Mouse (Mus musculus) brain, embryonic 14.5 days (tissue): Measurements from ENCODE around the gene Add1.

Experiments used
- CTCF ChIP-seq: fragments of 200-500 bp; IDR thresholded peaks from 2 replicates; pipeline ENCODE4 v1.5.1; 2012; ENCODE audit warnings: inconsistent platforms, mild to moderate bottlenecking, moderate library complexity, borderline replicate concordance; ENCODE audit not compliant: insufficient read depth, insufficient read length; ENCODE audit errors: extremely low read depth
- POLR2A ChIP-seq: fragments of 200-500 bp; IDR thresholded peaks from 2 replicates; pipeline ENCODE4 v1.6.1; 2012; ENCODE audit warnings: mild to moderate bottlenecking, inconsistent platforms, borderline replicate concordance; ENCODE audit not compliant: poor library complexity, insufficient read depth, insufficient read length, severe bottlenecking; ENCODE audit errors: extremely low read depth

DNA sequence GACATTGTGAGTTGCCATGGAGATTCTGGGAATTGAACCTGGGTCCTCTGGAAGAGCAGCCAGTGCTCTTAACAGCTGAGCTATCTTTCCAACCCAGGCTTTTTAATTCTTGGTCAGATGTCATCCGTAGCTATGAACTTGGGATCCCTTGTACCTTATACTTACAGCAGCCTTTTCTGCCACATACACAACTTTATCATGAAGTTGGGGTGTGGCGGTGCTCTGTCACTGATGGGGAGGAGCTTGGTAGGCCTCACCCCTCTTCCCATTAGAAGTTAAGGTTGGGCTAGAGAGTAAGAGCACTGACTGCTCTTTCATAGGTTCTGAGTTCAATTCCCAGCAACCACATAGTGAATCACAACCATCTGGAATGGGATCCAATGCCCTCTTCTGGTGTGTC lies 59.5 kb downstream of the Add1 start:
- no peak for TF ChIP-seq CTCF
- TF ChIP-seq POLR2A: no peak
